Mouse (Mus musculus) cerebellum, adult 2 months (tissue): ENCODE data around the gene Runx2.

Experiments
- CTCF ChIP-seq: fragments of 200-500 bp; IDR thresholded peaks from 2 replicates; pipeline ENCODE4 v1.5.1; 2011; ENCODE audit warnings: low read depth, mild to moderate bottlenecking, control low read depth, low read length, moderate library complexity, borderline replicate concordance; ENCODE audit not compliant: insufficient read depth
- POLR2A ChIP-seq: fragments of 200-500 bp; IDR thresholded peaks from 2 replicates; pipeline ENCODE4 v1.6.1; 2011; ENCODE audit warnings: low read length, control low read depth, borderline replicate concordance; ENCODE audit not compliant: insufficient read depth

DNA sequence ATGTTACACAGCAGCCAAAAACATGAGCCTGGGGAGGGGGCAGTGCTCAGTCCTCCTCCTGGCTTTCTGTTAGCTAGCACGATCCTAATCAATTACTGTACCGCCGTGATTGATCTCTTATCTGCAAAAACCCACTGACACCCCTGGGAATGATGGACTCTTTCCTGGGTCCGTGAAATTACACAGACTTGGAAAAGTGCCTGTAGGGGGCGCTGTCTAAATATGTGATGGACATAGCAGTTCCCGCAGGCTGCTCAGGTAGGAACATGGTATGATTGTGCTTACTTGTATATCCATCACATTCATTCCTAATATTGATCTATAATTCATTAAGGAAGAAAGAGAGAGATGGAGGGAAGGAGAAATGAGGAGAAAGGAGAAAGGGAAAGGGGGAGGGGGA lies 284.6 kb downstream of the Runx2 start:
- TF ChIP-seq CTCF (no peak), POLR2A (no peak)
